Mouse (Mus musculus): ENCODE results near the gene Olfr267.

DNA sequence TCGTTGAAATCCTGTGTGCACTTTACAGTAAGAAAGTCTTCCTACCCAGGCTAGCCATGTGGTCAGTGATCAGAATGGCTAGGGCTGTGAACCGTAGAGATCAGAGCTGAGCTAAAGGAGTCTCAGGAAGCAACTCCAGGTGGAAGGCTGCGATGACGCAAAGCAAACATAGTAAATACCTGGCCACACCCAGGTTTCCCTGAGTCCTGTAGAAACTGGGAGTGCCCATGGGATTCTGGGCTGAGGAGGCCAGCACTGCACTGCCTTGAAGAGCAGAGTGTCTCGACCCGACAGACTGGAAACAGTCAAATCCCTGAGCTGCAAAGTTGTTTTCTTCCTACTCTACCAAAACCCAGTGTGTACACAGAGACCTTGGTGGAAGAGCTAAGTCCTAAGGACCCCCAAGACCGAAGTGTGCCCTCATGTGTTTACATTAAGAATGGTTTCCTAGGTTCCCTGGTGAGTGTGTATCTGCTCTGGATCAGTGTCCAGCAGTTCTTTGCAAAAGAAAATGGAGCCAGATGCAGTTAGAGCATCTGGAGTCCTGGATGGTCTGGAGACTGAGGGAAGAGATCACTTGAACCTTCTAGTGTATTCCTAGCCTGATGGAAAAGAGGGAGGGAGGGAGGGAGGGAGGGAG is 41.8 kb downstream of the Olfr267 start:
- no peak for TF ChIP-seq POLR2A (IDR thresholded peaks at IDR 0.05; ENCODE audit: insufficient read depth, low read length)
- no peak for TF ChIP-seq CTCF (IDR thresholded peaks at IDR 0.05; ENCODE audit: low read depth, low read length)
- no peak for TF ChIP-seq EP300 (IDR thresholded peaks at IDR 0.05; ENCODE audit: insufficient read depth, low read depth, low read length)

All from ES-Bruce4 (cell line).